Mouse (Mus musculus) limb, embryonic 13.5 days (tissue): ENCODE measurements around the gene Fli1. TPM values are rescaled to one million over a fixed set of nuclear protein-coding genes. Genes with fewer than 3 reads are reported as not detected.
A peak's percentile ranks its signal among the peaks of the same experiment; 100 is the strongest.

ENCODE experiments used
- ATAC-seq: fragments of 200-750 bp; cut with Nextera tagmentation; 2 replicates; pipeline ENCODE4 v1.8.0; 2017; ENCODE audit warnings: low read depth, moderate number of reproducible peaks, moderate TSS enrichment; ENCODE audit not compliant: low FRiP score
- H3K27ac ChIP-seq: fragments of 300-500 bp; sonication (generic); 2 replicates; pipeline ENCODE4 v1.5.1; 2015; ENCODE audit warnings: inconsistent platforms, mild to moderate bottlenecking, moderate library complexity
- H3K27me3 ChIP-seq: fragments of 300-500 bp; sonication (generic); 2 replicates; pipeline ENCODE4 v1.6.1; 2015; ENCODE audit warnings: mild to moderate bottlenecking, inconsistent platforms
- H3K36me3 ChIP-seq: fragments of 300-500 bp; sonication (generic); 2 replicates; pipeline ENCODE4 v1.6.1; 2015; ENCODE audit warnings: inconsistent platforms, mild to moderate bottlenecking, moderate library complexity
- H3K4me1 ChIP-seq: fragments of 300-500 bp; sonication (generic); 2 replicates; pipeline ENCODE4 v1.6.1; 2015; ENCODE audit warnings: inconsistent platforms
- H3K4me2 ChIP-seq: fragments of 300-500 bp; sonication (generic); replicated peaks from 2 replicates; pipeline ENCODE4 v1.6.1; 2015; ENCODE audit warnings: inconsistent platforms, mild to moderate bottlenecking, moderate library complexity
- H3K4me3 ChIP-seq: fragments of 300-500 bp; sonication (generic); 2 replicates; pipeline ENCODE4 v1.5.1; 2015; ENCODE audit warnings: moderate library complexity, mild to moderate bottlenecking, inconsistent platforms
- H3K9ac ChIP-seq: fragments of 300-500 bp; sonication (generic); 2 replicates; pipeline ENCODE4 v1.6.1; 2015; ENCODE audit warnings: mild to moderate bottlenecking, inconsistent platforms
- H3K9me3 ChIP-seq: fragments of 300-500 bp; sonication (generic); 2 replicates; pipeline ENCODE4 v1.6.1; 2016; ENCODE audit warnings: inconsistent platforms
- WGBS: fragments of 180-500 bp; shearing (Covaris S2); methylation state at CpG from one replicate; pipeline ENCODE4 v1.1.7; 2015; 5-methylcytosine and 5-hydroxymethylcytosine counted together
- polyA plus RNA-seq: library from polyadenylated mRNA; unstranded; fragments of >200 nt; fragmentation: Nextera tagmentation; extraction: Ambion mirVana; gene quantifications from 2 replicates; pipeline ENCODE4 v1.2.1, GENCODE M21; 2015

Gene Fli1
- polyA plus RNA-seq, 1 experiment from 2014 or later = 34.3 TPM

DNA sequence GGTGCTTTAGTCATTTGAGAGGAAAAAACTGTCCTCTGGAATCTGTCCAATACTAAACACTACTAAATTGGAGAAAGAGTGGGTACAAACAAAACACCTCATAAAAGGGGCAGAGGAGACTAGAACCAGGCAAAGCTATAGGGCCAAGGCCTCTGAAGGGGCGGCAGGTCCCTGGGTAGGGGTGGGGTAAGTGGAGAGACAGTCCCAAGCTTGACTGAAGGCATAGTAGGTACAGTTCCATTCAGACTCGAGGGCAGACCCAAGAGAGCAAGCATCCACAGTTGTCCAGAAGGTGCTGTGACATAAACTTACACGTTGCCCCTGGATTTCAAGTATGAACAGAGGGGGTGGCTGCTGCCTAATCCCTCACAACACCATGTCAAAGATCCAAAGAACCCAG is 99.5 kb downstream of the Fli1 start:
- ATAC-seq = no peak
- Histone ChIP-seq H3K4me1 (peaks cover 24% of the 10 kb centered on the region), H3K27me3 (no peaks in the 10 kb centered on the region), H3K27ac (peak overlapping the region; percentile 88), H3K9me3 (no peaks in the 10 kb centered on the region), H3K4me3 (no peak overlapping the region), H3K9ac (no peak overlapping the region), H3K4me2 (no peak overlapping the region), H3K36me3 (peaks cover 31% of the 10 kb centered on the region)
- WGBS = 55% methylated on average over 3 of the region's 3 CpGs

DNA sequence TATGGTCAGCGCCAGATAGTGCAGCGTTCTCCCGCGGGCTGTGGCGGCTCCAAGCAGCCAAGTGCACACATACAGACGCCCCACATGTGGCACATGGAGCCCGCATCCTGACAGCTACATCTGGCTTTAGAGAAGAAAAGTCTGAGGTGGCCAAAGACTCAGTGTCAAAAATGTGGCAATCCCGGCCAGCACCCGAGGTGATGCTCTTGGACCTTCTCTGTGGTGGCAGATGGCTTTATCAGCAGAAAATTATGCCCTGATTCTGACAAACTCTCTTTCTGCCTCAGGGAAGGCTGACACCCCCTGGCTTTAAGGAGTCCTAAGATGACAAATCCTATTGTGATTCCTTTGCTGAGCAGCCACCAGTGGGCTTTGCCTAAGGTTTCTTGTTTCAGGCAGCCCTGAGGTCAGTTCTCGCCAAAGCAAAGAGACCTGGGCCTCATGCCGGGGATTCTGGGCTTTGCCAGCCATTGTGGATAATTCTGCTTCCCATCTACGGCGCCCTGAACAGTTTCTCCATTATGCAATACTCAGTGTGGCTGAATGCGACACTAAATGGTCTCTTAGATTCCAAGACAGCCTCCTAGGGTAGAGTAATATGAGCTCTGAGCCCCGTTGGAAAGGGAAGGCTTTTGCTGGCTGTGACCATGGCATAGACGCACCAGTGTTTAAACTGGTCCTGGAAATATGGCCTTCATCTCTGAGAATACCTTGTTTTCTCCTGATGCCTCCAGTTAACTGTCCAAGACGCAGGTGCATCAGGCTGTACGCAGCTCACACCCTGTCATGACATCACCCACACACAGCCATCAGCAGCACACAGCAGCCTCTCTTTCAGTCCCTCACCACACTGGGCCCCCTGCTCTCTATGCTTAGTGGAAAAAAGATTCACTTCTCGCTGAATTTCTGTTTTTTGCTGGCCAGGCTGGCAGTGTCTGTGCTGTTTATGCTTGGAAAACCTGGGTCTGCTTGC is 108.1 kb downstream of the Fli1 start:
- Histone ChIP-seq H3K9me3 (no peaks in the 10 kb centered on the region), H3K4me3 (no peak overlapping the region), H3K4me1 (peaks cover 35% of the 10 kb centered on the region), H3K27me3 (no peaks in the 10 kb centered on the region), H3K9ac (no peak overlapping the region), H3K27ac (peak overlapping the region; percentile 76), H3K4me2 (no peak overlapping the region), H3K36me3 (peaks cover 41% of the 10 kb centered on the region)
- ATAC-seq = peak; percentile 59
- 73% methylated on average over 19 of the region's 19 CpGs for WGBS

DNA sequence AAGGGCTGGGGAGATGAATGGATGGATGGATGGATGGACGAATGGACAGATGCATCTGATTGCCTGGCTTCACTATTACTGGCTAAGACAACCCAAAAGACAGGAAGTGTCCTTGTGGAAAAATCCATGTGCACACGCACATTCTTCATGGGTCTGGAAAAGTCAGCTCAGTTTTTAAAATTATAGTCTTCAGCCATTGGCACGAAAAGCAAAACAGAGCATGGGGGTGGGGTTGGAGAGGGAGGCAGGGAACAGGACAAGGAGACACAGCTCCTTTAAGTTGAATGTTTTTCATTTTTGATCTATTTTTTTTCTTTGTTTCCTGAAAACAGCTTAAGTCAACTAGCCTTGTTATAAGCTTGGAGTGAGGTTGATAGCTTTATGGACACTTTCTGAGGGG is 111.6 kb downstream of the Fli1 start:
- Histone ChIP-seq H3K9me3 (no peaks in the 10 kb centered on the region), H3K27me3 (no peaks in the 10 kb centered on the region), H3K4me2 (no peak overlapping the region), H3K27ac (no peak overlapping the region), H3K4me1 (peaks cover 22% of the 10 kb centered on the region), H3K4me3 (no peak overlapping the region), H3K9ac (no peak overlapping the region), H3K36me3 (peaks cover 64% of the 10 kb centered on the region)
- no peak for ATAC-seq
- WGBS = 72% methylated on average over 3 of the region's 3 CpGs

DNA sequence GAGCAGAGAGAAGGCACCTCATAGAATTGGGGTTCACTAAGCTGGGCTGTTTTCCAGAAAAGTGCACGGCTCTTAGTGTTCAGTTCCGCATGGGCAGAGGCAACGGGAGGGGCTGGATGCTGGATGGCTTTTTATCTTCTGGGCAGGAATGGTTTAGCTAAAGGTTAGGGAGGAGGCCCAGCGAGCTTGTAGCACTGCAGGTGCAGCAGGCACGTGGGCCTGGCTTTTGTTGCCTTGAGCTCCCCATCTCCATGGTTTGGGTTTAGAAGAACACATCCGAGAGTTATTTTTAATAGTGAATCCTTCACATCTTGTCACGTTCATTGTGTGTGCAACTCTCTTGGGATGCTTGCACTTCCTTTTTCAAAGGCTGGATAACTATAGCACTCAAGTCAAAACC is 117.3 kb downstream of the Fli1 start:
- Histone ChIP-seq H3K4me1 (no peaks in the 10 kb centered on the region), H3K9ac (no peak overlapping the region), H3K27ac (no peak overlapping the region), H3K9me3 (no peaks in the 10 kb centered on the region), H3K4me3 (no peak overlapping the region), H3K36me3 (peaks cover 69% of the 10 kb centered on the region), H3K4me2 (no peak overlapping the region), H3K27me3 (no peaks in the 10 kb centered on the region)
- WGBS = 84% methylated on average over 7 of the region's 7 CpGs
- ATAC-seq = no peak

DNA sequence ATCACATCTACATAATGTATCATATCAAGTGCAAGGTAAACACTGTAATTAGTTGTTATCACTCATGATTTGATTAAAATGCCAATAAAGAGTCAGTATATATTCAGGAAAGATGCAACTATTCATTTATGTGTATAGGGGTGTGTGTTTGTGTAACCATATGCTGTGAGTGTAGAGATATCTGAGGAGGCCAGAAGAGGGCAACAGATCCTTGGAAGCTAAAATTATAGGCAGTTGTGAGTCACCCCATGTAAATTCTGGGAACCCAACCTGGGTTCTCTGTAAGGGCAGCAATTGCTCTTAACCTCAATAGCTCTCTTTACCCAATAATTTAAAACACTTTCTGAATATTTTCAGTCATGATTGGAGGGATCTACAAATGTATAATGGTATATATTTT is 122.0 kb downstream of the Fli1 start:
- Histone ChIP-seq H3K9me3 (no peaks in the 10 kb centered on the region), H3K27me3 (no peaks in the 10 kb centered on the region), H3K4me3 (no peak overlapping the region), H3K4me1 (peaks cover 12% of the 10 kb centered on the region), H3K9ac (no peak overlapping the region), H3K27ac (no peak overlapping the region), H3K4me2 (no peak overlapping the region), H3K36me3 (peaks cover 46% of the 10 kb centered on the region)
- no peak for ATAC-seq

DNA sequence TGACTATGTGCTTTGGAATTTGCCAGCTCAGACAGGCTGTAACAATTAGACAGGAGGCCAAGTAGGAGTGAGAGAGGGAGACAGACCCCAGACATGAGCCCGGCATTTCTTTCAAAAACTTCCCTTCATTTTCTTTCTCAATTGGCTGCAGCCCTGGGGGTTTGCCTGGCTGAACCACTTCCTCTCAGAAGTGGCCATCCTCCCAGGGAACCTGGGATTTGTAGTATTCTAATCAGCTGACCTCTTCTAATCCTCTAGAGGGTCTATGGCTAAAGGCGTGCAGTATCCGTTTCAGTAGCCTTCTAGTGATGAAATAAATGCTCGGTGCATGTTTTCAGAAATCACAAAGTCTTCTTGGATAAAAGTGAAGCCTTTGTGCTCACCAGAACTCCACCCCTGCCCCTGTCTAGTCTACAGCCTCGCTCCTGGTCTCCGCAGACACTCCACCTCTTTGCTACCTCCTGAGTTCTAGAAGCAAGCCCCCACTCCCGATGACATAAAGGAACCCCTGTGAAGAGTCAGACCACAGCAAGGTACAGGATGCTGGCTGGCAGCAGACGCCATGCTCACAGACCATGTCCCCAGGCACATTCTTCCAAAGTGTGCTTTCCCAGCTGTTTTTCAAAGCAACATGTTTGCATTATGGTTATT is 125.1 kb downstream of the Fli1 start:
- 0 out of 2 replicates have a peak, but pooled peaks have one; percentile 8 for ATAC-seq

DNA sequence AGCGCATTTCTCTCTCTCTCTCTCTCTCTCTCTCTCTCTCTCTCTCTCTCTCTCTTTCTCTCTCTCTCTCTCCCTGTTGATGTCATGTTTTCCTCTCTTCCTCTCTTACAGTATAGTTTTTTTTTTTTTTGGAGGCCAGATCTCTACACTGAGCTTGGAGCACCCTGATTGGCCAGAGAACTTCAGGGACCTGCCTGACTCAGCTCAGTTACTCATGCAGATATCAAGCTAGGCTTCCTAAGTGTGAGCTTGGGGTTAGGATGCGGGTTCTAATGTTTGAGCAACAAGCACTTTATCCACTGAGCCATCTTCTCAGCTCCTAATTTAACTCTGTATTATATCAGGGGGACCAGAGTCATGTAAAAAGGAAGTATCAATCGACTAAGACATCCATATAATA is 126.7 kb downstream of the Fli1 start:
- H3K36me3 ChIP-seq = peaks cover 10% of the 10 kb centered on the region
- H3K27ac ChIP-seq = no peak overlapping the region
- H3K4me3 ChIP-seq = no peak overlapping the region
- no peak for ATAC-seq
- no peaks in the 10 kb centered on the region for H3K9me3 ChIP-seq
- 94% methylated on average over 3 of the region's 3 CpGs for WGBS
- no peak overlapping the region for H3K9ac ChIP-seq
- peaks cover 12% of the 10 kb centered on the region for H3K4me1 ChIP-seq
- no peak overlapping the region for H3K4me2 ChIP-seq
- H3K27me3 ChIP-seq = no peaks in the 10 kb centered on the region

More for the DNA sequence above, 125.1 kb downstream of the Fli1 start:
- peaks cover 20% of the 10 kb centered on the region for H3K36me3 ChIP-seq
- peaks cover 12% of the 10 kb centered on the region for H3K4me1 ChIP-seq
- WGBS = 32% methylated on average over 8 of the region's 8 CpGs
- H3K4me2 ChIP-seq = 0 out of 2 replicates have a peak overlapping the region, but pooled peaks have one; percentile 14
- H3K27me3 ChIP-seq = no peaks in the 10 kb centered on the region
- no peak overlapping the region for H3K9ac ChIP-seq
- no peak overlapping the region for H3K4me3 ChIP-seq
- no peaks in the 10 kb centered on the region for H3K9me3 ChIP-seq
- peak overlapping the region; percentile 69 for H3K27ac ChIP-seq

DNA sequence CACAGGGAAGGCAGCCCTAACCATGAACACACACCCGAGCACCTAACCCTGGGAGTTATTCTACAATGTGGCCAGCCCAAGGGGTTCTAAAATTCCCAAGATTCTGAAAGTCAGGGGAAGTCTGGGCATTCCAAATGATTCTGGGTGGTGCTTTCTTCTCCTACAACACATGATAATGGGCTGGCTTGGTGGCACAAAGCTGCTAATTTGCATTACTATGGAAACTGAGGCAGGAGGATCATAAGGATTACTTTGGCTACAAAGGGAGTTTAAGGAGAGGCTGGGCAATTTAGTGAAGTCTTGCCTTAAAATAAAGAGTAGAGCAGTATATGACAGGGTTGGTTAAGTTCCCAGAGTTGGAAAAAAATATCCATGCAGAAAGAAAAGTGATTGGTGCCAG is 127.7 kb downstream of the Fli1 start:
- peaks cover 8% of the 10 kb centered on the region for H3K36me3 ChIP-seq
- WGBS = 60% methylated on average over 1 of the region's 1 CpGs
- ATAC-seq = no peak

DNA sequence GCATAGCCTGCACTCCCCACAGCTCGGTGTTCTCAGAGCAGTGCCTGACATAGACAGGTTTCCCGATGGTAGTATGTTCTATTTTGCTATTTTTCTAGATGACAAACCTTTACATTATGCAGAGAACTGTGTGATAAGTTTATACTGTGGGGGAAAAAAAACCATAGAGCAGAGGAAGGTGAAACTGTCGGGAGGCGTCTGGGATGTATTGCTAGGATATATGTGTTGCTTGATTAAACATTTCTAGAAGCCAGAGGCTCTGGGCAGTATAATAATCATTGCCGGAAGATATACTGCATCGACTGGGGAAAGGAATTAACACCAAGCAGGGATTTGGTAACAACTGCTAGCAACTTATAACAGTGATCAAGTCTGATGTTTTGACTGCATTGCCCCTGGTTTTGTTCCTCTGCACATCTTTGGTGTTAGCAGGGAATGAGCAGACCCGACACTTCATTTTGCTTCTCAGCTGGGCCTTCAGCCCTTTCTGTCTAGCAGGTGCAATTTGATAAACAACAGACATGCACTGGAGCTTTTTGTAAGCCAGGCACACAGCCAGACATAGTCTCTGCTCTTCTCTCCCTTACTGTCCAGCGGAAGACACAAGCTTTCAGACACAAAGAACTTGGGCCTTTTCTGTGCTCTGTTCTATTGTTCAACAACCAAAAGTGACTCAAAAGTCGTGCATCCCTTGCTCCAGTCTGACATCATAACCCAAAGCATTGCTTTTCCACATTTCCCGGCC is 129.7 kb downstream of the Fli1 start:
- Histone ChIP-seq H3K4me1 (peaks cover 34% of the 10 kb centered on the region), H3K36me3 (no peaks in the 10 kb centered on the region), H3K4me3 (no peak overlapping the region), H3K9ac (no peak overlapping the region), H3K27me3 (peaks cover 5% of the 10 kb centered on the region; the same call in 1 of the 2 replicates), H3K27ac (no peak overlapping the region), H3K4me2 (no peak overlapping the region), H3K9me3 (no peaks in the 10 kb centered on the region)
- 62% methylated on average over 10 of the region's 10 CpGs for WGBS
- no peak for ATAC-seq

More for the DNA sequence above, 127.7 kb downstream of the Fli1 start:
- H3K9ac ChIP-seq = no peak overlapping the region
- no peaks in the 10 kb centered on the region for H3K9me3 ChIP-seq
- H3K27ac ChIP-seq = no peak overlapping the region
- no peak overlapping the region for H3K4me2 ChIP-seq
- no peak overlapping the region for H3K4me3 ChIP-seq
- peaks cover 16% of the 10 kb centered on the region for H3K4me1 ChIP-seq
- H3K27me3 ChIP-seq = no peaks in the 10 kb centered on the region

DNA sequence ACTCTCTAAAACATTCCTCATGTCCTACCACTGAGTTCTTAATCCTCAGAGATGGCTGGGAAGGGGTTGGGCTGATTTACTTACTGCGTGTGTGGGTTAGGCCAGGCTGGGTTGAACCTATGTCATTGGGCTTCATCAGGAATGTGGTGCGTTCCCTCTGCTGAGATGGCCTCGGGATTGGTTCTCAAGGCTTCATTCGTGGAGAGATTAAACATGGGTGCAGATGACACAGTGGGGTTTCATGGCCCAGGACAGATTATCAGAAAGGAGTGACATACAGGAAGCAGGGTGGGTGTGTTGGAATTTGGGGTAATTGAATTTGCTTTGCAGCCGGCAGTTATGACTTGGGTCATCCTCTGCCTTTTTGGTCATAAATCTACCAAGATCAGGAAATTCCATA is 131.2 kb downstream of the Fli1 start:
- WGBS = 87% methylated on average over 5 of the region's 5 CpGs
- ATAC-seq = no peak
- Histone ChIP-seq H3K4me1 (peaks cover 25% of the 10 kb centered on the region), H3K4me3 (no peak overlapping the region), H3K9me3 (no peaks in the 10 kb centered on the region), H3K27me3 (peaks cover 10% of the 10 kb centered on the region), H3K27ac (no peak overlapping the region), H3K36me3 (no peaks in the 10 kb centered on the region), H3K9ac (no peak overlapping the region), H3K4me2 (no peak overlapping the region)

DNA sequence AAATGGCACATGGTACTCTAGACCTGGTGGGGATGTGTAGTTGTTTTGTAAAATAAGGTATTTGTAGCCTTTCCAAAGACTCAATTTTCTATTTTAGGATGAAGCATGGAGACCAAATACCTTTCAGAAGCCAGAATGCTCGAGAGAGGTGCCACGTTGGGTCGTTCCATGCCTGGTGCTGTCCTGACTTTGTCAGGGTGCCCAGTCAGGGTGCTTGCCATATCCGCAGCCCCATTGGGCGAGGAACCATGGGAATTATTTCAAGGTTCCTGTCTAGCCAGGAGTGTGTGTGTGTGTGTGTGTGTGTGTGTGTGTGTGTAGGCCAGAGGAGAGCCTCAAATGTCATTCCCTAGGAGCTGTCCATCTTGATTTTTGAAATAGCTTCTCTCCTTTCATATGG is 132.0 kb downstream of the Fli1 start:
- H3K36me3 ChIP-seq = no peaks in the 10 kb centered on the region
- H3K9me3 ChIP-seq = no peaks in the 10 kb centered on the region
- H3K27me3 ChIP-seq = peaks cover 10% of the 10 kb centered on the region
- peaks cover 25% of the 10 kb centered on the region for H3K4me1 ChIP-seq
- no peak overlapping the region for H3K4me2 ChIP-seq
- H3K9ac ChIP-seq = no peak overlapping the region
- H3K4me3 ChIP-seq = no peak overlapping the region
- H3K27ac ChIP-seq = no peak overlapping the region
- no peak for ATAC-seq
- 93% methylated on average over 5 of the region's 5 CpGs for WGBS
